Mouse (Mus musculus) spleen, adult 2 months (tissue): ENCODE results near the gene March1.

ENCODE experiments used
- CTCF ChIP-seq: fragments of 200-500 bp; IDR thresholded peaks from 2 replicates; pipeline ENCODE4 v1.5.1; 2011; ENCODE audit warnings: mild to moderate bottlenecking, inconsistent platforms; ENCODE audit not compliant: insufficient read depth, insufficient read length, insufficient replicate concordance; ENCODE audit errors: extremely low read depth
- POLR2A ChIP-seq: fragments of 200-500 bp; IDR thresholded peaks from 2 replicates; pipeline ENCODE4 v1.6.1; 2011; ENCODE audit warnings: low read depth, low read length, inconsistent platforms

GRCm38 (mm10) chr8:66339551-66339950 lies 721.9 kb downstream of the March1 start:
- no peak for TF ChIP-seq CTCF
- no peak; the same call in 1 of the 2 replicates for TF ChIP-seq POLR2A
